Mouse (Mus musculus) testis, postnatal 10 days (tissue): ENCODE measurements around the gene Bhlhe40.

Experiments used
- DNase-seq: peaks from one replicate; pipeline ENCODE4 v3.0.0; 2021; ENCODE audit warnings: low spot score

The Bhlhe40 gene

GRCm38 (mm10) chr6:108660206-108660877 is at the start of gene Bhlhe40:
Bhlhe40 (plus strand) TSS chr6:108660629.
- DNase-seq = peak; percentile 86

- DNase-seq = no peak
These were observed 48.8 kb upstream of the Bhlhe40 start for GRCm38 (mm10) chr6:108611663-108612062.

GRCm38 (mm10) chr6:108618025-108618424 is 42.4 kb upstream of the Bhlhe40 start:
- no peak for DNase-seq

GRCm38 (mm10) chr6:108623028-108623565 is 37.3 kb upstream of the Bhlhe40 start:
- DNase-seq = no peak

GRCm38 (mm10) chr6:108624915-108625314 is 35.5 kb upstream of the Bhlhe40 start:
- DNase-seq = no peak

GRCm38 (mm10) chr6:108630701-108631100 is 29.7 kb upstream of the Bhlhe40 start:
- DNase-seq = no peak

- DNase-seq = no peak
These were observed 22.1 kb upstream of the Bhlhe40 start for GRCm38 (mm10) chr6:108638157-108638833.

- no peak for DNase-seq
These were observed 18.4 kb upstream of the Bhlhe40 start for GRCm38 (mm10) chr6:108642020-108642419.

- no peak for DNase-seq
These were observed 17.4 kb upstream of the Bhlhe40 start for GRCm38 (mm10) chr6:108643035-108643434.

- DNase-seq = no peak
These were observed 16.1 kb upstream of the Bhlhe40 start for GRCm38 (mm10) chr6:108644311-108644710.

GRCm38 (mm10) chr6:108647094-108647493 is 13.3 kb upstream of the Bhlhe40 start:
- no peak for DNase-seq

GRCm38 (mm10) chr6:108648072-108648471 is 12.4 kb upstream of the Bhlhe40 start:
- DNase-seq = no peak

GRCm38 (mm10) chr6:108655861-108656260 is 4.6 kb upstream of the Bhlhe40 start:
- DNase-seq = no peak

GRCm38 (mm10) chr6:108658051-108658415 is 2.4 kb upstream of the Bhlhe40 start:
- DNase-seq = no peak

GRCm38 (mm10) chr6:108658416-108659201 is 1.8 kb upstream of the Bhlhe40 start:
- peak; percentile 82 for DNase-seq

GRCm38 (mm10) chr6:108659221-108659725 is 1.2 kb upstream of the Bhlhe40 start:
- DNase-seq = peak; percentile 93

- peak; percentile 92 for DNase-seq
These were observed 663 bp upstream of the Bhlhe40 start for GRCm38 (mm10) chr6:108659726-108660205.

GRCm38 (mm10) chr6:108660878-108661389 is 505 bp downstream of the Bhlhe40 start:
- no peak for DNase-seq

- peak; percentile 96 for DNase-seq
These were observed 983 bp downstream of the Bhlhe40 start for GRCm38 (mm10) chr6:108661412-108661811.

- no peak for DNase-seq
These were observed 1.5 kb downstream of the Bhlhe40 start for GRCm38 (mm10) chr6:108661890-108662289.

- no peak for DNase-seq
These were observed 2.1 kb downstream of the Bhlhe40 start for GRCm38 (mm10) chr6:108662314-108663240.
